In genomic region chr1:191446307-191446706, GRCm38 (mm10) we compare ENCODE assay signal across 10 mouse cellular contexts. TPM values are rescaled to one million over a fixed set of nuclear protein-coding genes. Genes with fewer than 3 reads are reported as not detected.
DNase-seq lines count a peak whose midpoint lies in the region; ATAC-seq lines count a peak whose summit lies in the region.
"Had no signal": no experiment of that assay in that cellular context is flagged by ENCODE, and none has a peak within 500 bp of the region (broad histone marks: within the 10 kb centered on the region; RNA-seq: fewer than 3 reads in every experiment).

No protein-coding gene starts in this region.

- ATAC-seq in monocyte, adult 5-6 weeks (replicated peaks; ENCODE audit: insufficient number of reproducible peaks, low FRiP score, low TSS enrichment, poor library complexity, severe bottlenecking) = no peak
- ATAC-seq: forebrain, postnatal 0 days had no signal

- peak; percentile 66 for DNase-seq in R1 (ENCODE audit: low read depth, low spot score)
- DNase-seq in kidney, adult 18-20 months = peak; percentile 69
- DNase-seq in kidney, postnatal 36 days = peak; percentile 68 to 89
- DNase-seq in thymus, postnatal 14 days = peak; percentile 50
- DNase-seq in heart, postnatal 4 days = no peak
- DNase-seq in gastrocnemius, postnatal 4 days (ENCODE audit: low spot score in 2 of 2) = no peak
- DNase-seq: adrenal gland, postnatal 14 days; forebrain, postnatal 0 days; gastrocnemius, postnatal 10 days had no signal

RNA-seq across cellular contexts. Expression of gene Ppp2r5a, which starts 43.2 kb away (rescaled TPM):
- 479 to 620 TPM (median 501 TPM) in 3 replicates for total RNA-seq in monocyte, adult 5-6 weeks (2017)
- total RNA-seq in heart, postnatal 4 days (2021) = 10 to 100 TPM; 90.7 to 95.0 TPM
- 10 to 100 TPM; 57.9 to 66.5 TPM for total RNA-seq in gastrocnemius, postnatal 4 days (2021)

Comparison
In these comparisons a context has a peak if more than half of its experiments do, and no peak if none do; other contexts are left out.
1. DNase-seq: peak in R1 (single experiment), kidney, adult 18-20 months (single experiment), kidney, postnatal 36 days (2 of 2) and thymus, postnatal 14 days (single experiment); none in heart, postnatal 4 days (single experiment) and gastrocnemius, postnatal 4 days (0 of 2).